Mouse (Mus musculus) frontal cortex, postnatal 14 days (tissue): ENCODE measurements around the gene Hils1.

Experiments used
- DNase-seq, 2 experiments: peaks; one replicate each; pipeline ENCODE4 v3.0.0; 2022; ENCODE audit warnings: low spot score in 2 of 2

The Hils1 gene

GRCm38 (mm10) chr11:94988780-94989561, 21.6 kb downstream of the Hils1 start:
- peak in 1 of 2 experiments; percentile 52 for DNase-seq

- DNase-seq = peak in 1 of 2 experiments; percentile 59
Measured at GRCm38 (mm10) chr11:94989562-94990017, 22.2 kb downstream of the Hils1 start.

- no peak for DNase-seq
Measured at GRCm38 (mm10) chr11:94990102-94990748, 22.8 kb downstream of the Hils1 start.

- peak; percentile 87 to 89 for DNase-seq
Measured at GRCm38 (mm10) chr11:94990749-94991577, 23.6 kb downstream of the Hils1 start, which contains the start of gene Ppp1r9b. Gene Ppp1r9b (plus strand): TSS chr11:94991035.

- DNase-seq = no peak
Measured at GRCm38 (mm10) chr11:94991641-94992479, 24.5 kb downstream of the Hils1 start.

GRCm38 (mm10) chr11:94992480-94992753, 25.0 kb downstream of the Hils1 start:
- DNase-seq = no peak

- no peak for DNase-seq
Measured at GRCm38 (mm10) chr11:94992754-94993606, 25.6 kb downstream of the Hils1 start.

GRCm38 (mm10) chr11:94994208-94994814, 26.9 kb downstream of the Hils1 start:
- DNase-seq = no peak

- DNase-seq = no peak
Measured at GRCm38 (mm10) chr11:94994947-94995772, 27.8 kb downstream of the Hils1 start.

GRCm38 (mm10) chr11:94996101-94996500, 28.7 kb downstream of the Hils1 start:
- DNase-seq = no peak

GRCm38 (mm10) chr11:94996984-94997383, 29.6 kb downstream of the Hils1 start:
- no peak for DNase-seq

- DNase-seq = no peak
Measured at GRCm38 (mm10) chr11:94997596-94997995, 30.2 kb downstream of the Hils1 start.

GRCm38 (mm10) chr11:94998041-94998531, 30.7 kb downstream of the Hils1 start:
- DNase-seq = peak in 1 of 2 experiments; percentile 51

- no peak for DNase-seq
Measured at GRCm38 (mm10) chr11:95000128-95000527, 32.7 kb downstream of the Hils1 start.

GRCm38 (mm10) chr11:95000548-95000947, 33.2 kb downstream of the Hils1 start:
- no peak for DNase-seq

GRCm38 (mm10) chr11:95001058-95001457, 33.7 kb downstream of the Hils1 start:
- DNase-seq = peak in 1 of 2 experiments; percentile 67

GRCm38 (mm10) chr11:95001584-95002347, 34.4 kb downstream of the Hils1 start:
- DNase-seq = no peak

- no peak for DNase-seq
Measured at GRCm38 (mm10) chr11:95002705-95003104, 35.3 kb downstream of the Hils1 start.
